Mouse (Mus musculus) brain, embryonic 14.5 days (tissue): Measurements from ENCODE around the gene Rrp1b. TPM values are rescaled to one million over a fixed set of nuclear protein-coding genes. Genes with fewer than 3 reads are reported as not detected.

Experiments
- DNase-seq: peaks from one replicate; pipeline ENCODE4 v3.0.0-alpha.2; 2011; ENCODE audit warnings: low read depth
- CTCF ChIP-seq: fragments of 200-500 bp; IDR thresholded peaks from 2 replicates; pipeline ENCODE4 v1.5.1; 2012; ENCODE audit warnings: inconsistent platforms, mild to moderate bottlenecking, moderate library complexity, borderline replicate concordance; ENCODE audit not compliant: insufficient read depth, insufficient read length; ENCODE audit errors: extremely low read depth
- POLR2A ChIP-seq: fragments of 200-500 bp; IDR thresholded peaks from 2 replicates; pipeline ENCODE4 v1.6.1; 2012; ENCODE audit warnings: mild to moderate bottlenecking, inconsistent platforms, borderline replicate concordance; ENCODE audit not compliant: poor library complexity, insufficient read depth, insufficient read length, severe bottlenecking; ENCODE audit errors: extremely low read depth
- polyA plus RNA-seq: library from polyadenylated mRNA; depleted of rRNA; stranded (reverse); fragments of >200 nt; gene quantifications from 2 replicates; pipeline ENCODE4 v1.2.3, GENCODE M21; 2012

Rrp1b gene
- polyA plus RNA-seq, 1 experiment = 30.1 TPM

DNA sequence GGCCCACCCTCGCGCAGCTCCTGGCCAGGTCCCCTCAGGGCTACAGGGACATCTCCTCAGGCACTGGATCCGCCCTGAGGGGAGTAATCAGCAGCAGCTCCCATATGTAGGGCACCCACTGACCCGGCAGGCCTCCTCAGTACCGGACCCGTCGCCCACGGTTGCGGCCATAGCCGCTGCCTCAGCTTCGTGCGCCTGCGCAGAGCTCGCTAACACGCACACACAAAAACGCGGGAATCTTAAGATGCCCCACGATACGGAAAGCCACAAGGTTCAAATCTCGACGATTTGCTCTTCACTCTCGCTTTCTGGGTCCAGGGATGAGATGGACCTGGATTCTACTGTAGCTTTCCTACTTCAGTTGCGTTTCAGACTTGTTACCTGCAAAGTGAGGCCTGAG is 1.6 kb upstream of the Rrp1b start:
- DNase-seq = no peak
- no peak for TF ChIP-seq CTCF
- no peak for TF ChIP-seq POLR2A

DNA sequence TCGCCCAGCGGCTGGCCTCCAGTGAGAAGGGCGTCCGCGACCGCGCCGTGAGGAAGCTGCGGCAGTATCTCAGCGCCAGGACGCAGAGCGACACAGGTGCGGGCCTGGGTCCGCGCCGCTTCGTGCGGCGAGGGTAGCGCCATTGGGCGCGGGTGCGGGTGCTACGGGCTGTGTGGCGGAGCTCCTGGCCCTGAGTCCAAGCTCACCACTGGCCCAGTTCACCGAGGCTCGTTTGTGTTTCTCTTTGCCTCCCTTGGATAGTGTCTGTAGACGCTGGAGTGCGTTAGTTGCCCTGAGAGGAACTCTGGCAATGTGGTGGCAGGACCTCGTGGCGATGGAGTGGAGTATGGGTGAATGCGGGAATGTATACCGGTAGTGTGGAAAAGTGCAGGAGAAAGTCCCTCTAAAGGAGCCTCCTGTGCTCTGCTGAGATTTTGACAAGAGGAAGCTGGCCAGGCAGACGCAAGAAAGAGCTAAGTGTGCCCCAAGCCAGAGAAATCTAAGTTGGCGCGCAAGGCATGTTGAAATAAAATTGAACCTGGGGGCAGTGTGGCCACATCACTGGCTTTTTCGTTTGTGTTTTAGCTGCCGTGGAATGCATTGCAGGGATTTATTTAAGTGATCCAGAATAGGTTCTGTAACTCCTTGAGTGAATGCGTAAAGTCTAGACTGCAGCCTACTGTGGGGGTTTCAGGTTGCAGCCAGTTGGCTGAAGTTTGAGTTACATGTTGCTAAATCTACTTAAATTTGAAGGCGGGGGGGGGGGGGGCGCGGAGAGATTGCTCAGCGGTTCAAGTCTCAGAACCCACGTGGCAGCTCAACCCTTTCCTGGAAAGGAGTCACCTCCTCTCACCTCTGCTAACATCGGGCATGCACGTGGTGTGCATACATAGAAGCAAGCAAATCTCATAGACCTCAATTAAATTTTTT is 874 bp downstream of the Rrp1b start:
- no peak for TF ChIP-seq CTCF
- no peak for TF ChIP-seq POLR2A
- peak; percentile 23 for DNase-seq

DNA sequence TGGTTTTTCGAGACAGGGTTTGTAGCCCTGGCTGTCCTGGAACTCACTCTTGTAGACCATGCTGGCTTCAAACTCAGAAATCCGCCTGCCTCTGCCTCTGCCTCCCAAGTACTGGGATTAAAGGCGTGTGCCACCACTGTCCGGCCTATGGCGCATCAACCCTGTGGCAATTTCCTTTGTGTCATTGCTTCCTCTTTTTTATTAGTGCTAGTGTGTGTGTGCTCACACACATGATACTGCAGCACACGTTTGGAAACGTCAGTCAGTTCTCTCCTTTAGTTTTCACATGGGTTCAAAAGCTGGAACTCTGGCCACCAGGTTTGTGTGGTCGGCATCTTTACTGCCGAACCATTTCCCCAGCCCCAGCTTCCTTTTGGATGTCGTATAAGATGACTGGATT is 4.4 kb downstream of the Rrp1b start:
- DNase-seq = no peak

DNA sequence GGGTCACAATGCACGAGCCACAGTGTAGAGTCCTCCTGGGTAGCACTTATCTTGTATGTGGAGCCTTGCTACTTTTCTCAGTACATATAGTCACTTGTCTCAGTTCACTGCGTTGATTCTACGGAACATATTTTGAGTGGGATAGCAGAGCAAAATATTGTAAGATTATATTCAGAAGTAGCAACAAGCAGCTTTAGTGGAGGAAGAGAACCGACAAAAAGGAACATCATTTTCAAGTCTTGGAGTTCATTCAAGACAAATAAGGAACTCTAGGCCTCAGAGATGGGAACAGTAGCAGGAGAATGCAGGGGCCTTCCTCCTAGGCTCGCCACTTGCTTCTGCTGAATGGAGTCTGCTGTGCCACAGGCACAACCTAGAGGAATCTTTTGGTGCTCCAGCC is 10.6 kb downstream of the Rrp1b start:
- TF ChIP-seq CTCF (no peak), POLR2A (no peak)
- DNase-seq = no peak

More for the DNA sequence above, 4.4 kb downstream of the Rrp1b start:
- no peak for TF ChIP-seq POLR2A
- TF ChIP-seq CTCF = no peak

DNA sequence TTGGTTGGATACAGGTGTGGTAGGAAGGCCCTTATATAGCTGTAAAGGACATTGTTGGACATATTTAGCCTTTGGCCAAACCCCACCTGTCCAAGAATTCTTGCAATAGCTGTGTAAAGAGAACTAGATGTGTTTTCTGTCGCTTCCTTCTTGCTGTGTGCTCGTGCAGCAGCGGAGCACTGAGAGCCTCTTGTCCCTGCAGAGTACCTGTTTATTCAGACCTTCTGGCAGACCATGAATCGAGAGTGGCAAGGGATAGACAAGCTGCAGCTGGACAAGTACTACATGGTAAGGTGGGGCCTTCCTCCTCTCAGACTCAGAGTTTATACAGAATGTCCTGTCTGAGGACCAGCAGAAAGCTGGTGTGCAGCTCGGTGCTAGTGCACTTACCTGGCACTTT is 12.5 kb downstream of the Rrp1b start:
- TF ChIP-seq CTCF (no peak), POLR2A (no peak)
- DNase-seq = no peak

DNA sequence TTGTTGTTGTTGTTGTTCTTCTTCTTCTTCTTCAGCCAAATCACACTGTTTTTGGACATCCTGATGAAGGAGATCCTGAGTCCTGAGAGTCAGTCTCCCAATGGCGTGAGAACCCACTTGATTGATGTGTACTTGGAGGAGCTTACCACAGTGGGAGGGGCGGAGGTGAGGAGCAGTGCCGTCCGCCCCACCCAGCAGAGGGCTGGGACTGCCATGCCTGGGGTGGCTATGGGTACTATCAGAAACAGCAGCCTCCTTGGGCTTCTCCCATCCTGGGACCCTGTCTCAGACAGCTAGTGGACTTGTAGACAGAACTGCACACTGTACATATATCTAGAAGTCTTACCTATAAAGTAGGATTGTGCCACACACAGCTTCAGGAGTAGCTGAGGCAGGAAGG is 14.0 kb downstream of the Rrp1b start:
- TF ChIP-seq POLR2A (no peak), CTCF (no peak)
- no peak for DNase-seq

DNA sequence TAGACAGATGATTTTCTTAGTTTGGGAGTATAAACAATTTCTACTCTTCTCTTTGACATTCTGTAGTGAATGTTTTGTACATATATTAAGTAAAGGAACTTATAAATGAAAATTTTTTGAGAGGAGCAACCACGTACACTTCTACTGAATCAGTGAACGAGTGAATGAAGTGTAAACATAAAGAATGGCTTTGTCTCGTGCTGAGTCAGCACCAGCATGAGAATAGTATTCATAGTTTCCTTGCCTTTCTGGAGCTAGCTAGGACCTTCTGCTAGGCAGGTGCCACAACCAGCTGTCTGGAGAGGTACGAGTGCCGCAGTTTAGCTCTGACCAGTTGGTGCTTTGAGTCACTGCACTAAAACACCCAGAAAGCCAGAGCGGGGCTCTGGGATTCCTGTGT is 14.7 kb downstream of the Rrp1b start:
- TF ChIP-seq POLR2A = no peak
- no peak for TF ChIP-seq CTCF
- no peak for DNase-seq

DNA sequence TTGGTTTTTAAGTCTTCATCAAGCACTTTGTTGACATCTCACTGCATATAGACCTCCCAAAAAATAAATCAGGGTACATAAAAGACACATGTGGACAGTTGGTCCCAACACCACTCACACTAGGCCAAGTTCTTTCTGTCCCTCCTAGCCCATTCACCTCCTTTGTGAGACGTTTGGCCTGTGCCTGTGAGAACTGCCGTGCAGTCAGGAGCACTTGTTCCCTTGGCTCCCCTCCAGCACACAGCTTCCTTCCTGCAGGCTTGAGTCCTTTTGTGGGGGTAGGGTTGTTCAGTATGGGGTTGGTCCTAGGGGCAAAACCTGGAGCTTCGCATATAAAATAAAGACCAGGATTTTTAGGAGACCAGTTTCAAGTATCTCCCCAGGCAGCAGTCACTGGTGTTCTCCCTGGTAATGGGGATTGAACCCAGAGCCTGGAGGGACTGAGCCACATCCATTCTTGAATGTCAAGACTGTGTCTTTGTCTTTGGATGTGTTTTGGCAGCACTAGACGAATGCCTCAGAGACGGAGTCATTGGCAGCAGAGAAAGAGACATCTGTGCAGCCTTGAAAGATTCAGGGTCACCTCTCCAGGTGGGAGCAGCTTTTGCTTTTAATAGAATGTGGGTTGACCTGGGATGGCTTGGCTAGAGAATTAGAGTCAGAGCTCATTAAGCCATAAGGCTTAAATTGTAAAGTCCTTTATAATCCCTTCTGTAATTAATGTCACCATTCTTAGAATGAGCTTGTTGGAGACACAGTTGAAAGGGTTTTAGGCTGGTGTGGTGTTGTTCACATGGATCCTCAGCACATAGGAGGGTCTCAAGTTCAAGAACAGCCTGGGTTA is 16.6 kb downstream of the Rrp1b start:
- peak; percentile 57 for DNase-seq
- no peak for TF ChIP-seq POLR2A
- TF ChIP-seq CTCF = no peak

DNA sequence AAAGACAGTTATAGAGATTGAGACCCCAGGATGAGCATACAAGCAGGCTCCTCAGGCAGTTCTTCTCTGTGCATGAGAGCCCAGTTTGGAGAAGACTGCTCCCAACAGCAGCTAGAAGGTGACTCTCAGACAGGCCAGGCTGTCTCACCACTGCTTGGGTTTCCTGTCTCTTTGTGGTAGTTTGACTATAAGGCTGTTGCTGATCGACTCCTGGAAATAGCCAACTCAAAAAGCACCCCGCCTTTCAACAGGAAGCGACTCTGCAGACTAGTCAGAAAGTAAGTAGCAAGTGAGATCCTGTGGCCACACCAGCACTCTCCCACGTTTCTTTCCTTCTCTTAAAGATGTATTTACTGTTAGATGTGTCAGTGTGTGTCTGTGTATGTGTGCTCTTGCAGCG is 17.8 kb downstream of the Rrp1b start:
- DNase-seq = no peak
- TF ChIP-seq CTCF (no peak), POLR2A (no peak)

DNA sequence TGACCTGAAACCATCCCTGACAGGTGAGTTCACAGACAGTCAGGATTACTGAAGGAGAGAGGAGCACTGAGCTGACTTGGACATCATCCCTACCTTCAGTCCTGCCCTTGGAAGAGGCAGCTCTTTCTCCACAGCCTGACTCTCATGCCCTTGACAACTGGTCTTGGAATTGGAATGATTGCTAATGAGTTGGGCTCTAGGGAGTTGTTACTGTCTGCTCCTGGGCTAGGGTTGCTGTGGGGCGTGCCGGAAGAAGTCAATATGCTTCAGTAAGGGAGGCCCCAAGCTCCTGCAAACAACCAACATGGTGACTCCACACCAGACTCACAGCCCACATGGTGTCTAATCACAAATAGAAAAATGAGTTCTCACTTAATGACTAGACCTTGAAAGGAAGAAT is 21.9 kb downstream of the Rrp1b start:
- DNase-seq = no peak
- TF ChIP-seq CTCF (no peak), POLR2A (no peak)

DNA sequence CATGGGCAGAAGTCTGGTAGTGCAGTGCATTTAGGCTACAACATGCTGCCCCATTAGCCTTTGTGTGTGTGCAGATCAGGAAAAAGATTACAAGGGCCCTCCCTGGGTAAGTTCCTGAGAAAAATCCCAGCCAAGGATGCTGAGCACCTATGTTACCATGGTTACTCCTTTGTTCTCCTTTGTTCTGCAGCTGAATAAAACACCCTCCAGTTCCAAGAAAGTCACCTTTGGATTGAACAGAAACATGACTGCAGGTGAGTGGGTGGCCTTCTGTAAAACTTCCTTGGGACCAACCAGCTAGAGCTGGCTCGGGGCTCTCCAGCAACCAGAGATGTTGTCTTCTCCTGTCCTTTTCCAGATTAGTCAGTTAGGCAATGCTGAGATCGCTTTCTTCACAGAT is 23.2 kb downstream of the Rrp1b start:
- DNase-seq = no peak
- TF ChIP-seq POLR2A (no peak), CTCF (no peak)
